8 mouse cellular contexts compared by ENCODE assay signal in genomic region chr9:57439522-57440295, GRCm38 (mm10). TPM values are rescaled to one million over a fixed set of nuclear protein-coding genes. Genes with fewer than 3 reads are reported as not detected.
A peak's percentile ranks its signal among the peaks of the same experiment; 100 is the strongest.
DNase-seq lines count a peak whose midpoint lies in the region; ATAC-seq and TF ChIP-seq lines count a peak whose summit lies in the region.

Ppcdc (minus strand) TSS chr9:57440124.

- TF ChIP-seq EP300 in MEL (IDR thresholded peaks at IDR 0.05; ENCODE audit: low read depth in 1 of 2, low read length in 2 of 2) = peak in 1 of 2 experiments; percentile 19; a peak in 1 of 4 replicates

- H3K27ac ChIP-seq in MEL (ENCODE audit: control insufficient read depth, low read depth, low read length) = peak within 1 kb of the TSS; percentile 94
- H3K27ac ChIP-seq in cerebellum, adult 2 months (ENCODE audit: insufficient read depth, low read length) = peak within 1 kb of the TSS; percentile 47; the same call in 1 of the 2 replicates
- H3K27ac ChIP-seq in forebrain, postnatal 0 days (ENCODE audit: low read depth, low read length) = peak within 1 kb of the TSS; percentile 69
- H3K27ac ChIP-seq in lung, embryonic 15.5 days = peak within 1 kb of the TSS; percentile 65

- peak; percentile 99 for ATAC-seq in forebrain, postnatal 0 days
- peak; percentile 97 for ATAC-seq in lung, embryonic 15.5 days (ENCODE audit: borderline replicate concordance, extremely low read depth, low FRiP score, low TSS enrichment)

- 2% methylated on average over 32 of the region's 32 CpGs for WGBS in cerebellum, adult 2 months
- WGBS in forebrain, postnatal 0 days = 2% methylated on average over 32 of the region's 32 CpGs
- WGBS in lung, embryonic 15.5 days = 1% methylated on average over 32 of the region's 32 CpGs

- TF ChIP-seq POLR2A in MEL (IDR thresholded peaks at IDR 0.05; ENCODE audit: control insufficient read depth in 1 of 2, insufficient read depth in 1 of 2, low read depth in 1 of 2, low read length in 2 of 2, poor library complexity in 1 of 2) = peak; percentile 87 to 88
- peak; percentile 92 for TF ChIP-seq POLR2A in cerebellum, adult 2 months (IDR thresholded peaks at IDR 0.05; ENCODE audit: borderline replicate concordance, insufficient read depth, low read length)

- peaks cover 0 to 24% of the 10 kb centered on the region in 2 experiments; a peak in 2 of 4 replicates for H3K36me3 ChIP-seq in MEL (ENCODE audit: control insufficient read depth in 1 of 2, insufficient read depth in 2 of 2, low read length in 2 of 2)
- H3K36me3 ChIP-seq in forebrain, postnatal 0 days (ENCODE audit: insufficient read depth) = peaks cover 34% of the 10 kb centered on the region
- no peaks in the 10 kb centered on the region for H3K36me3 ChIP-seq in lung, embryonic 15.5 days

- H3K4me3 ChIP-seq in MEL (ENCODE audit: control insufficient read depth in 1 of 2, insufficient read depth in 1 of 2, low read depth in 2 of 2, low read length in 2 of 2) = peak within 1 kb of the TSS; percentile 69 to 70
- H3K4me3 ChIP-seq in cerebellum, adult 2 months (replicated peaks; ENCODE audit: insufficient read depth, low read depth, low read length) = peak within 1 kb of the TSS; percentile 82
- peak within 1 kb of the TSS; percentile 51 for H3K4me3 ChIP-seq in forebrain, postnatal 0 days (ENCODE audit: low read depth, low read length)
- peak within 1 kb of the TSS; percentile 58 for H3K4me3 ChIP-seq in lung, embryonic 15.5 days

- peaks cover 2% of the 10 kb centered on the region; the same call in 1 of the 2 replicates for H3K79me2 ChIP-seq in MEL (ENCODE audit: control insufficient read depth, insufficient read depth, low read length, poor library complexity)

- H3K27me3 ChIP-seq in MEL (ENCODE audit: control insufficient read depth in 1 of 2, insufficient read depth in 2 of 2, low read length in 2 of 2) = no peaks in the 10 kb centered on the region
- no peaks in the 10 kb centered on the region for H3K27me3 ChIP-seq in cerebellum, adult 2 months (ENCODE audit: control insufficient read depth, insufficient read depth, low read length)
- H3K27me3 ChIP-seq in forebrain, postnatal 0 days (ENCODE audit: insufficient read depth, low read length) = no peaks in the 10 kb centered on the region
- no peaks in the 10 kb centered on the region for H3K27me3 ChIP-seq in lung, embryonic 15.5 days

- peaks cover 7 to 30% of the 10 kb centered on the region in 2 experiments for H3K4me1 ChIP-seq in MEL (ENCODE audit: control insufficient read depth in 1 of 2, insufficient read depth in 2 of 2, low read length in 2 of 2)
- no peaks in the 10 kb centered on the region for H3K4me1 ChIP-seq in cerebellum, adult 2 months (ENCODE audit: control insufficient read depth, insufficient read depth, low read length)
- 0 out of 2 replicates have a peak, but pooled peaks cover 6% of the 10 kb centered on the region for H3K4me1 ChIP-seq in forebrain, postnatal 0 days (ENCODE audit: insufficient read depth)
- H3K4me1 ChIP-seq in lung, embryonic 15.5 days = peaks cover 8% of the 10 kb centered on the region

- TF ChIP-seq CTCF in MEL (IDR thresholded peaks at IDR 0.05 in 2 of 3, conservative IDR thresholded peaks at IDR 0.05 in 1 of 3; ENCODE audit: control insufficient read depth in 1 of 3, insufficient read depth in 1 of 3, low read depth in 2 of 3, low read length in 3 of 3, poor library complexity in 1 of 3, severe bottlenecking in 1 of 3) = no peak
- no peak for TF ChIP-seq CTCF in cerebellum, adult 2 months (IDR thresholded peaks at IDR 0.05; ENCODE audit: borderline replicate concordance, insufficient read depth, low read depth, low read length)
- TF ChIP-seq CTCF in forebrain, postnatal 0 days (IDR thresholded peaks at IDR 0.05; ENCODE audit: low read depth) = 0 out of 2 replicates have a peak, but pooled peaks have one; percentile 1

- peak within 1 kb of the TSS; percentile 94 for H3K9ac ChIP-seq in MEL (ENCODE audit: control insufficient read depth, low read depth, low read length, poor library complexity, severe bottlenecking)
- H3K9ac ChIP-seq in forebrain, postnatal 0 days = peak within 1 kb of the TSS; percentile 59
- H3K9ac ChIP-seq in lung, embryonic 15.5 days = peak within 1 kb of the TSS; percentile 71

- H3K9me3 ChIP-seq in MEL (replicated peaks; ENCODE audit: insufficient read depth, low read length) = no peaks in the 10 kb centered on the region
- no peaks in the 10 kb centered on the region for H3K9me3 ChIP-seq in forebrain, postnatal 0 days (ENCODE audit: low read length)
- H3K9me3 ChIP-seq in lung, embryonic 15.5 days = no peaks in the 10 kb centered on the region

- no peak for TF ChIP-seq RAD21 in MEL (IDR thresholded peaks at IDR 0.05; ENCODE audit: low read depth, low read length)

- peak; percentile 99 for DNase-seq in MEL (ENCODE audit: low read depth, low spot score)
- DNase-seq in cerebellum, adult 2 months = peak; percentile 90 to 94
- DNase-seq in forebrain, postnatal 0 days = peak; percentile 96
- peak; percentile 92 for DNase-seq in heart, postnatal 4 days
- peak; percentile 94 to 95 for DNase-seq in layer of hippocampus, adult 8-10 months (ENCODE audit: low spot score in 2 of 2)
- peak; percentile 93 for DNase-seq in ovary, adult 18-20 months (ENCODE audit: low spot score)
- DNase-seq in thymus, postnatal 0 days (ENCODE audit: low spot score) = peak; percentile 97

- peak within 1 kb of the TSS; percentile 59 for H3K4me2 ChIP-seq in forebrain, postnatal 0 days (ENCODE audit: low read depth)
- peak within 1 kb of the TSS; percentile 84 for H3K4me2 ChIP-seq in lung, embryonic 15.5 days

TF ChIP-seq in MEL, 35 proteins besides CTCF, POLR2A, EP300 and RAD21 (continues in another document):
- TF ChIP-seq ETS1 (IDR thresholded peaks at IDR 0.05; ENCODE audit: low read depth, low read length) (no peak; the same call in 1 of the 2 replicates), USF1 (IDR thresholded peaks at IDR 0.05; ENCODE audit: low read depth, low read length) (peak; percentile 43; the same call in 1 of the 2 replicates), MYC (IDR thresholded peaks at IDR 0.05; ENCODE audit: low read depth, low read length) (peak; percentile 86), NELFE (IDR thresholded peaks at IDR 0.05; ENCODE audit: low read depth, low read length) (peak; percentile 90), UBTF (IDR thresholded peaks at IDR 0.05; ENCODE audit: borderline replicate concordance, insufficient read depth, low read depth, low read length) (no peak), TAL1 (IDR thresholded peaks at IDR 0.05; ENCODE audit: low read length) (no peak), MEF2A (IDR thresholded peaks at IDR 0.05; ENCODE audit: extremely low read depth, insufficient replicate concordance, low read depth, low read length, poor library complexity, severe bottlenecking) (no peak), ZNF384 (IDR thresholded peaks at IDR 0.05; ENCODE audit: low read depth, low read length) (peak; percentile 91), ELF1 (IDR thresholded peaks at IDR 0.05; ENCODE audit: low read depth, low read length) (peak; percentile 90), KAT2A (conservative IDR thresholded peaks at IDR 0.05; ENCODE audit: low read depth, low read length) (peak; percentile 92), MAZ (IDR thresholded peaks at IDR 0.05; ENCODE audit: low read depth, low read length) (no peak), POLR2AphosphoS2 (IDR thresholded peaks at IDR 0.05; ENCODE audit: low read length) (peak; percentile 51), CHD2 (IDR thresholded peaks at IDR 0.05; ENCODE audit: low read length) (peak; percentile 95), SMC3 (IDR thresholded peaks at IDR 0.05; ENCODE audit: low read depth, low read length) (no peak), JUND (IDR thresholded peaks at IDR 0.05; ENCODE audit: low read depth, low read length) (no peak), ZMIZ1 (IDR thresholded peaks at IDR 0.05; ENCODE audit: low read depth, low read length) (peak; percentile 68; the same call in 1 of the 2 replicates), E2F4 (IDR thresholded peaks at IDR 0.05; ENCODE audit: borderline replicate concordance, low read depth, low read length) (peak; percentile 75), NRF1 (IDR thresholded peaks at IDR 0.05; ENCODE audit: insufficient read depth, low read depth, low read length, poor library complexity, severe bottlenecking) (peak; percentile 28; the same call in 1 of the 2 replicates), CHD1 (IDR thresholded peaks at IDR 0.05; ENCODE audit: low read depth, low read length) (no peak; the same call in 1 of the 2 replicates), GABPA (IDR thresholded peaks at IDR 0.05; ENCODE audit: low read depth, low read length) (no peak), ZC3H11A (IDR thresholded peaks at IDR 0.05; ENCODE audit: low read depth, low read length) (no peak), TCF12 (IDR thresholded peaks at IDR 0.05; ENCODE audit: low read depth, low read length) (peak; percentile 71), RCOR1 (IDR thresholded peaks at IDR 0.05; ENCODE audit: low read depth, low read length) (no peak), POLR2AphosphoS5 (IDR thresholded peaks at IDR 0.05; ENCODE audit: borderline replicate concordance, low read depth, low read length) (0 out of 2 replicates have a peak, but pooled peaks have one; percentile 52), GATA1 (IDR thresholded peaks at IDR 0.05; ENCODE audit: low read depth, low read length) (no peak), MXI1 (IDR thresholded peaks at IDR 0.05; ENCODE audit: low read depth, low read length) (peak; percentile 26; the same call in 1 of the 2 replicates), SIN3A (IDR thresholded peaks at IDR 0.05; ENCODE audit: low read length) (peak; percentile 53; the same call in 1 of the 2 replicates), HCFC1 (IDR thresholded peaks at IDR 0.05; ENCODE audit: low read depth, low read length) (peak; percentile 98), BHLHE40 (IDR thresholded peaks at IDR 0.05; ENCODE audit: borderline replicate concordance, low read depth, low read length) (no peak), ZKSCAN1 (IDR thresholded peaks at IDR 0.05; ENCODE audit: low read depth, low read length) (no peak)

RNA-seq across cellular contexts. Expression of gene Ppcdc, which starts in this region (rescaled TPM):
- 22.4 and 23.3 TPM in 2 replicates for total RNA-seq in MEL (2012; rRNA removed)
- polyA plus RNA-seq in MEL (2012; ENCODE audit: insufficient read depth in 1 of 2, insufficient read length in 2 of 2, low read depth in 1 of 2, low replicate concordance in 2 of 2, missing spikeins in 1 of 2) = 10 to 100 TPM in 1 of 2 experiments, not detected in 1; 20.2 TPM
- polyA plus RNA-seq in cerebellum, adult 2 months (2012; rRNA removed) = 20.2 and 21.2 TPM in 2 replicates
- total RNA-seq in forebrain, postnatal 0 days (2014; rRNA removed) = 16.2 and 20.5 TPM in 2 replicates
- polyA plus RNA-seq in forebrain, postnatal 0 days (2015; fragmentation: Nextera tagmentation; extraction: Ambion mirVana) = 14.9 and 18.3 TPM in 2 replicates
- 1 to 10 TPM; 8.3 TPM for total RNA-seq in heart, postnatal 4 days (2021)
- 10 to 100 TPM; 16.1 to 26.1 (median 23.2) TPM for total RNA-seq in layer of hippocampus, adult 8-10 months (2022)
- 24.9 and 27.5 TPM in 2 replicates for polyA plus RNA-seq in lung, embryonic 15.5 days (2015; fragmentation: Nextera tagmentation; extraction: Ambion mirVana)
- 50.9 and 62.5 TPM in 2 replicates for polyA plus RNA-seq in thymus, postnatal 0 days (2015; fragmentation: Nextera tagmentation; extraction: Ambion mirVana)

Comparison
In these comparisons a context has a peak if more than half of its experiments do, and no peak if none do; other contexts are left out.
1. Peak in every context shown above with its lines: DNase-seq, ATAC-seq, H3K4me3 ChIP-seq and H3K27ac ChIP-seq.